Mouse (Mus musculus): Measurements from ENCODE around the gene Nlgn2. TPM values are rescaled to one million over a fixed set of nuclear protein-coding genes. Genes with fewer than 3 reads are reported as not detected.
"Not testable (repeated sequence)": the region's sequence is repeated elsewhere in the genome, so short reads cannot be mapped to it uniquely, and the experiment has no call there.

Nlgn2 gene
- polyA plus RNA-seq, 1 experiment from 2014 or later: 13.3 TPM

DNA sequence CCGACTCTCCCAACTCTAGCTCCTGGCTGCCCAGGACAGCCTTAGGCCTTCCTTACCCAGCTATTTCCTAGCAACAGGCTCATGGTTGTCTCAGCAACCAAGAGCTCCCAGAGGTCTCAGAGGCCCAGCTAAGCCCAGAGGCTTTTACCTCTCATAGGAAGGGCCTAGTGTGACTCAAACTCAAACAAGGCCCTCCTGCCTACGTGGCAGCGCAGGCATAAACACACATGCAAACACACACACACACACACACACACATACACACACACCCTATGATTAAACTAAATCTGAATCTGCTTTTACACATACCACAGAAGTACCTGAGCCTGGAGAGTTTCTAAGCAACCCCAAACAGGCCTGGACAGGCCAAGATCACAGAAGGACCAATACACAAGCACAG lies 40.8 kb upstream of the Nlgn2 start:
- Histone ChIP-seq H3K9ac (no peak overlapping the region), H3K4me2 (no peak overlapping the region), H3K27me3 (peaks cover 31% of the 10 kb centered on the region), H3K36me3 (replicated peaks) (no peaks in the 10 kb centered on the region), H3K4me1 (peaks cover 36% of the 10 kb centered on the region), H3K27ac (no peak overlapping the region), H3K9me3 (no peaks in the 10 kb centered on the region), H3K4me3 (replicated peaks) (no peak overlapping the region)
- no peak for ATAC-seq (ENCODE audit: low FRiP score)
- 82% methylated on average over 3 of the region's 3 CpGs for WGBS

GRCm38 (mm10) chr11:69877878-69878277 lies 40.3 kb upstream of the Nlgn2 start, which contains the start of gene Tmem95:
Gene Tmem95 (minus strand): TSS chr11:69878018.
- peak within 1 kb of the TSS; percentile 44 for H3K4me2 ChIP-seq
- H3K9ac ChIP-seq: no peak within 1 kb of the TSS
- H3K36me3 ChIP-seq (replicated peaks): no peaks in the 10 kb centered on the region
- H3K4me3 ChIP-seq (replicated peaks): 0 out of 2 replicates have a peak within 1 kb of the TSS, but pooled peaks have one; percentile 14
- 92% methylated on average over 11 of the region's 11 CpGs for WGBS
- peaks cover 31% of the 10 kb centered on the region for H3K27me3 ChIP-seq
- H3K27ac ChIP-seq: no peak within 1 kb of the TSS; the same call in 1 of the 2 replicates
- peaks cover 36% of the 10 kb centered on the region for H3K4me1 ChIP-seq
- ATAC-seq (ENCODE audit: low FRiP score): no peak
- no peaks in the 10 kb centered on the region for H3K9me3 ChIP-seq

DNA sequence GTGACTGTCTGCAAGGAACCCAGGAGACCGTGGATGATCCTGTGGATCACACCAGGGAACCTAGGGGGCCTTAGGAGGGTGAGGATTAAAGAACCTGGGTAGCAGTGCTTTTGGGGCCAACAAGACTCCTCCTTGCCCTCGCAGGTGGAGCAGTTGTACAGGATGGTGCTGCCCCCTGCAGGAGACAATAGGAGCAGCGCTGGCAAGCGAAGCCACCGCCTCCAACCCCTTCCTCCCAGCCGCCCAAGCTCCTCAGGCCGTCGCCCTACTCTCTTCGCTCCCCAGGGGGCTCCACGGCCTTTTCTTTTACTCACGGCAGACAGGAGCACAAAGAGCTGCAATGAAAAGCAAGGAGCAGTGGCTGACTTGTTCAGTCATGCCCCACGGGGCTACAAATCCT lies 39.3 kb upstream of the Nlgn2 start:
- Histone ChIP-seq H3K9me3 (no peaks in the 10 kb centered on the region), H3K27ac (no peak overlapping the region; the same call in 1 of the 2 replicates), H3K4me3 (replicated peaks) (0 out of 2 replicates have a peak overlapping the region, but pooled peaks have one; percentile 14), H3K9ac (no peak overlapping the region), H3K27me3 (peaks cover 25% of the 10 kb centered on the region), H3K4me2 (peak overlapping the region; percentile 44), H3K36me3 (replicated peaks) (no peaks in the 10 kb centered on the region), H3K4me1 (peaks cover 34% of the 10 kb centered on the region)
- ATAC-seq (ENCODE audit: low FRiP score): peak; percentile 21; the same call in 1 of the 2 replicates
- WGBS: 2% methylated on average over 12 of the region's 12 CpGs

DNA sequence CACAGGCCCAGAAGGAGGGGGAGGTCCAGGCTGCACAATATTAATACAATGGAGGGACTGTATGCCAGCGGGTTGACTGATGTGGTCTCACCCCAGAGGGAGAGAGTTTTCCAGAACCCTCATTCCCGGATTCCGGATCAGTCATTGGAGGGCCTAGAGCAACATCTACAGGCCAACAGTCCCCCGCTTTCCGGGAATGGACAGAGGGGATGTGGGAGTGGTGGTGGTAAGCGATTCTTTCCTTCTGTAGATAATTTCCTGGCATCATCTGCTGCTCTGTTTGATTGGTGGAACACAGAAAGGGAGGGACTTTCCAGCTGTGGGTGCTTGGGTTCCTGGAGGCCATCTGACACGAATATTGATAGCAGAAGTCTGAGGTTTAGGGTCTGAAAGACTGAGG lies 38.6 kb upstream of the Nlgn2 start:
- H3K9ac ChIP-seq: no peak overlapping the region
- H3K27ac ChIP-seq: no peak overlapping the region
- peaks cover 18% of the 10 kb centered on the region for H3K27me3 ChIP-seq
- ATAC-seq (ENCODE audit: low FRiP score): no peak
- no peaks in the 10 kb centered on the region for H3K9me3 ChIP-seq
- no peaks in the 10 kb centered on the region for H3K36me3 ChIP-seq (replicated peaks)
- H3K4me2 ChIP-seq: no peak overlapping the region
- peaks cover 28% of the 10 kb centered on the region for H3K4me1 ChIP-seq
- WGBS: 74% methylated on average over 7 of the region's 7 CpGs
- H3K4me3 ChIP-seq (replicated peaks): no peak overlapping the region

DNA sequence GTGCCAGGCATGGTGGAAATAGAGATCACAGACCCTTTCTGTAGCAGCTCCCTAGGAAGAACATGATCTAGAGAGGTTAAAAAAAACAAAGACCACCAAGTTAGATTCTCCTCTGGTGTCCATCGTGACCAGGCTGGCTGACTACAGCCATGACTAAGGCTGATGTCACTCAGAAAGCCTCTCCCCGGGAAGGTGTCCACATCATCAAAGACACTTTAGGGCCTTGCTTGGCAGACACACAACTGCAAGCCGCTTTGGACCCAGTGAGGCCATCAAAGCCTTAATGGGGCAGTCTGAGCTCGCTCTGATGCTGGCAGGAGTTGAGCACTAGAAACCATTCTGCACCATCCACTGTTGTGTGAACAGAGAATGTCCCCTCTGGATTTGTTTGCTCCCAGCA lies 34.9 kb upstream of the Nlgn2 start:
- Histone ChIP-seq H3K9me3 (no peaks in the 10 kb centered on the region), H3K27ac (no peak overlapping the region), H3K4me2 (no peak overlapping the region), H3K9ac (no peak overlapping the region), H3K4me1 (peaks cover 7% of the 10 kb centered on the region), H3K27me3 (no peaks in the 10 kb centered on the region), H3K36me3 (replicated peaks) (no peaks in the 10 kb centered on the region), H3K4me3 (replicated peaks) (no peak overlapping the region)
- 82% methylated on average over 4 of the region's 4 CpGs for WGBS
- no peak for ATAC-seq (ENCODE audit: low FRiP score)

DNA sequence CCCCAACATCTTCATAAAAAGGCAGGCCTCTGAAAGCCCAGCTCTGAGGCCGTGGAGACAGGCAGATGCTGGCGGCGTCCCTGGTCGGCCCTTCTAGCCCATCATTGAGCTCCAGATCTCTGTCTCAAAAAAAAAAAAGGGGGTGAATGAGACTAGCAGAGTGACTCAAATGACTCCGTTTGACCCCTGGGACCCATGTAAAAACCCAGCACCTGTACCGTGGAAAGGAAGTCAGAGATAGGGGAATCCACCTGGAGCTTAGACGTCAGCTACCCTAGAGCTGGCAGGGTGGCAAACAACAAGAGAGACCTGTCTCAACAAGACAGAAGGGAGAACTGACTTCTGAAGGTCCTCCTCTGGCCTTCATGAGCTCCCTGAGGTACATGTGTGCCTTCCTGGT lies 34.2 kb upstream of the Nlgn2 start:
- no peak for ATAC-seq (ENCODE audit: low FRiP score)

DNA sequence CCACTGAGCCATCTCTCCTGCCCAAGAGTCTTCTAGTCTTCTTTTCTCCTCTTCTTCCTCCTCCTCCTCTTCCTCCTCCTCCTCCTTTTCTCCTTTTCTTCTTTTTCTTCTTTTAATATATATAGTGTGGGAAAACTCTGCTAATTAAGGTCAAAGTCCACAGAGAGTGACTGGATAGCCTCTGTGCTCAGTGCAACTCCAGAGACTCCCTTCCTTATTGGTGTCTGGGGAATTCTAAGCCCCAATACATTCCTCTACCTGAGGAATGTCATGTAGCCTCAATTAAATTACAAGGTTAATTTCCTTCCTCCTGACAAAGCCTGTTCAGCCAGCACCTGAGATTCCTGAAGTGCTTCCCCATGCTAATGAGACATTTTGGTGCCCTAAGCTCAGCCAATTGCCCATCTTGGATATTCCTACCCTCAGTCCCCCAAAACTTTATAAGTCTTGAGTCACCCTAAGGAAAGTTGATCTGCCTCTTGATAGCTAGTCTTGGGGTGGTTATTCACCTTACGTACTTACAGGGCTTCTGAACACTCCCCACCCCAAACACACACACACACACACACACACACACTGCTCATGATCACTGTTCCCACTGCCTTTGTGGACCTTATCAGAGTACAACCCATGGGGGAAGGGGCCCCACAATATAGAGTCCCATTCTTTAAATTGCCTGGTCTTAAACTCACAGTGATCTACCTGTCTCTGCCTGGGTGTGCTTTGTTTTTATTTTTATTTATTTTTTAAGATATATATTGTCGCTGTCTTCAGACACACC lies 32.9 kb upstream of the Nlgn2 start:
- no peak overlapping the region for H3K27ac ChIP-seq
- no peak for ATAC-seq (ENCODE audit: low FRiP score)
- no peaks in the 10 kb centered on the region for H3K27me3 ChIP-seq
- no peak overlapping the region for H3K4me2 ChIP-seq
- H3K4me3 ChIP-seq (replicated peaks): no peak overlapping the region
- H3K36me3 ChIP-seq (replicated peaks): no peaks in the 10 kb centered on the region
- H3K4me1 ChIP-seq: 0 out of 2 replicates have a peak, but pooled peaks cover 7% of the 10 kb centered on the region
- H3K9me3 ChIP-seq: no peaks in the 10 kb centered on the region
- 80% methylated on average over 2 of the region's 2 CpGs for WGBS
- no peak overlapping the region for H3K9ac ChIP-seq

More for the DNA sequence above, 34.2 kb upstream of the Nlgn2 start:
- WGBS: 94% methylated on average over 7 of the region's 7 CpGs
- Histone ChIP-seq H3K36me3 (replicated peaks) (no peaks in the 10 kb centered on the region), H3K9ac (no peak overlapping the region), H3K27ac (no peak overlapping the region), H3K9me3 (no peaks in the 10 kb centered on the region), H3K4me2 (no peak overlapping the region), H3K4me3 (replicated peaks) (no peak overlapping the region), H3K27me3 (no peaks in the 10 kb centered on the region), H3K4me1 (peaks cover 2% of the 10 kb centered on the region)

DNA sequence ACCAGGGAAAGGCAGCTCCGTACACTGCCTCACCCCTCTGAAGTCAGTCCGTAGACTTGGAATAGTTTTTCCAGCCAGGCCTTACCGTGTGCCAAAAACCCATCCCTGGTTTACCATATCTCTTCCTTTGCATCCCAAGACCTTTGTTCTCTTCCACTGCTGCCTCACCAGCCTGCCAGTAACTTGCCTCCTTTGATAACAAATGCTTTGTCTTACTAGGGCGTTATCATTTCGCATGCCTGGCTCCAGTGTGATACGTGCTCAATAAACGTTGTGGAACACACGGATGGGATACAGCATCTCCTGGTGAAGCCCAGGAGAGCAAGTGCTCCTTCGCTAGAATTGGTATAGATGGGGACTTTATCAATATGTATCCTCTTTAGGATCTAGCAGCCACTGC lies 29.8 kb upstream of the Nlgn2 start:
- H3K9ac ChIP-seq: no peak overlapping the region
- no peak overlapping the region for H3K27ac ChIP-seq
- 0 out of 2 replicates have a peak, but pooled peaks cover 7% of the 10 kb centered on the region for H3K4me1 ChIP-seq
- H3K4me2 ChIP-seq: no peak overlapping the region
- ATAC-seq (ENCODE audit: low FRiP score): no peak
- no peak overlapping the region for H3K4me3 ChIP-seq (replicated peaks)
- H3K36me3 ChIP-seq (replicated peaks): no peaks in the 10 kb centered on the region
- H3K9me3 ChIP-seq: no peaks in the 10 kb centered on the region
- no peaks in the 10 kb centered on the region for H3K27me3 ChIP-seq
- 70% methylated on average over 9 of the region's 9 CpGs for WGBS

DNA sequence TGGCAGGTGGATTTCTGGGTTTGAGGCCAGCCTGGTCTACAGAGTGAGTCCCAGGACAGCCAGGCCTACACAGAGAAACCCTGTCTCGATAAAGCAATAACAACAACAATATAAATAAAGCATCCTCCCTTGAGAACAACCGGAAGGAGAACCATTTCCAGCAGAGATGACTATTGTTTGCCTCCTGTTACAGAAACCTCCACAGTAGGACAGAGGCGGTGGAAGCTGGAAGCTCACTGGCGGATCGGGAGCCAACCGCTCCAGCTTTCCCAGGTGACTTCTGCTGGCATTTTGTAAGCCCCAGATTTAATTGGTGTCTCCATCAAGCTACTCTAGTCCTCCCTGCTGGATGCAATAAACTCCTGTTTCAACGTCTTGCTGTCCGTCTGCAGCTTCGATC lies 28.0 kb upstream of the Nlgn2 start:
- 88% methylated on average over 9 of the region's 9 CpGs for WGBS
- H3K9me3 ChIP-seq: no peaks in the 10 kb centered on the region
- no peak overlapping the region for H3K4me3 ChIP-seq (replicated peaks)
- no peak overlapping the region for H3K27ac ChIP-seq
- 0 out of 2 replicates have a peak, but pooled peaks cover 7% of the 10 kb centered on the region for H3K4me1 ChIP-seq
- no peak overlapping the region for H3K9ac ChIP-seq
- ATAC-seq (ENCODE audit: low FRiP score): no peak
- no peaks in the 10 kb centered on the region for H3K36me3 ChIP-seq (replicated peaks)
- no peaks in the 10 kb centered on the region for H3K27me3 ChIP-seq
- H3K4me2 ChIP-seq: no peak overlapping the region

- H3K4me1 ChIP-seq: 0 out of 2 replicates have a peak, but pooled peaks cover 7% of the 10 kb centered on the region
- 56% methylated on average over 8 of the region's 8 CpGs for WGBS
- no peak overlapping the region for H3K27ac ChIP-seq
- peaks cover 8% of the 10 kb centered on the region for H3K27me3 ChIP-seq
- no peaks in the 10 kb centered on the region for H3K9me3 ChIP-seq
- no peaks in the 10 kb centered on the region for H3K36me3 ChIP-seq (replicated peaks)
- H3K9ac ChIP-seq: no peak overlapping the region
- ATAC-seq (ENCODE audit: low FRiP score): no peak
- no peak overlapping the region for H3K4me2 ChIP-seq
- H3K4me3 ChIP-seq (replicated peaks): no peak overlapping the region
Observed at GRCm38 (mm10) chr11:69864138-69864860, 26.7 kb upstream of the Nlgn2 start.

DNA sequence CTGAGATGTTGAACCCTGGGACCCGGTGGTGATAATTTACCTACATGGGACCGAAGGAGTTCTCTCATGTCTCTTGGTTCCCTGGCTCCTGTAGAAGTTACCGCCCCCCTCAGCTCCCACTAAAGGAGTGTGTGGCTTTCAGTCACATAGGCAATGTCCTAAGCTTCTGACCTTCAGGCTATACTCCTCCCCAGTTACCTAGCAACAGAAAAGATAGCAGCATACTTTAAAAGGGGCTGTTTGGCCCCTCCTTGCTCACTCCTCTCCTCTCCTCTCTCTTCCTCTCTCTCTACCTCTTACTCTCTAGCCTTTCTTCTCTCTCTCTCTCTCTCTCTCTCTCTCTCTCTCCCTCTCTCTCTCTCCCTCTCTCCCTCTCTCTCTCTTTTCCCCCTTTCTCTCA lies 26.1 kb upstream of the Nlgn2 start:
- H3K27ac ChIP-seq; H3K36me3 ChIP-seq (replicated peaks); H3K9ac ChIP-seq; H3K9me3 ChIP-seq; H3K4me2 ChIP-seq; ATAC-seq (ENCODE audit: low FRiP score); H3K4me3 ChIP-seq (replicated peaks); H3K4me1 ChIP-seq: not testable (repeated sequence)
- WGBS: 80% methylated on average over 3 of the region's 3 CpGs
- H3K27me3 ChIP-seq: peaks cover 13% of the 10 kb centered on the region

DNA sequence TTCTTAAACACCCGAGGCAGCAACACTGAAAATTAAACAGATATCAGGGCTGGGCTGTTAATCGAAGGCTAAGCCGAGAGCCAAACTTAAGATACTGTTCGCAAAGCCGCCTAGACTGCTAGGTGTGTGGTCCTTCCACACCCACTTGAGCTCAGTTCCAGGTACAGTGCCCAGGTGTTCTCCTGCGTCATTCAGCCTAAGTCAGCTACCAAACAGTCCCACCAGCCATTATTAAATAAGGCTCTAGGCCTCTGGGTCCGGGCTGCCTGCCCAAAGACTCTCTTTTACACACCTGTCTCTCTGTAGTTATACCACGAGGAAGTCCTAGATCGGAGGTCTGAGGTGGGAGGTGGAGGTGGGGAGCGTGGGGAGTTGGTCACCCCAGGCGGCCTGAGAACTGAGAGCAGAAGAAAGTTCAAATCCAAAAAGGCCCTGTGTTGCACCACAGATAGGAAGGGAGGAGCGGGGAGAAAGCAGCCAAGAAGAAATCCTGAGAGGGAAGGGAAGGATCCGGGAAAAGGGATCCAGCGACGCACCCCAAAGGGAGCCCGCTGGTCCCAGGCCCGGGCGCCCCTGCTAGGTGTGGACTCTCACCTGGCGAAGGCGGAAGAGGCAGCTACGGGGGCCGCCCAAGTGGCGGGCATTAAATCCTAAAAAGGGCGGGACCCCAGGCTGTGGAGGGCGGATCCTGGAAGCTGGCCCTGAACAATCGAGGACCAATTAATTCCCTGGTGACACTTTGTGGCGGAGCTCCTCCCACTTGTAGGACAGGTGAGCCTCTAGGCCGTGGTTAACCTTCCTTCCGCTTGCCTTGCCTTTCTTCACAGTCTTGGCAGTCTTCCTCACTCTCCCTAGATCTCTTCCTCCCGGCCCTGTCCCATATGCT lies 20.8 kb upstream of the Nlgn2 start, which contains the start of gene Tnk1:
Tnk1 (minus strand) TSS at position 618 of the 886 bp plus-strand sequence.
- Histone ChIP-seq H3K27ac (no peak within 1 kb of the TSS), H3K4me3 (replicated peaks) (no peak within 1 kb of the TSS), H3K9me3 (no peaks in the 10 kb centered on the region), H3K9ac (no peak within 1 kb of the TSS), H3K36me3 (replicated peaks) (no peaks in the 10 kb centered on the region), H3K4me1 (peaks cover 7% of the 10 kb centered on the region), H3K4me2 (no peak within 1 kb of the TSS), H3K27me3 (peaks cover 27% of the 10 kb centered on the region)
- ATAC-seq (ENCODE audit: low FRiP score): no peak
- 20% methylated on average over 30 of the region's 30 CpGs for WGBS
